In the genomic region with DNA sequence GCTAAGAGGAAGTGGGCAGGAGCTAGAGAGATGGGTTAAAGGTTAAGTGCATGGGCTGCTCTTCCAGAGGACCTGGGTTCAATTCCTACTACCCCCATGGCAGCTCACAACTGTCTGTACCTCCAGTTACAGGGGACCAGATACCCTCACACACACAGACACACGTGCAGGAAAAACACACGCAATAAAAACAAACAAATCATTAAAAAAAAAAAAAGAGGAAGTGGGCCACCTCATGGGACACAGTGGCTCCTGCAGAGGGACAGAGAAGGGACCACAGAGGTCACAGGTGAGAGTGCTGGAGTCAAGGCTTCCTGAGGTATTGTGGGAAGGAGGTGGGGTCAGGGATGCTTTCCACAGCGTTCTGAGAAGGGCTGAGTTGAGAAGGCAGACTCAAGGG, we compare ENCODE assay signal across 28 mouse cellular contexts. TPM values are rescaled to one million over a fixed set of nuclear protein-coding genes. Genes with fewer than 3 reads are reported as not detected.
"Had no signal": no experiment of that assay in that cellular context is flagged by ENCODE, and none has a peak within 500 bp of the region (broad histone marks: within the 10 kb centered on the region; RNA-seq: fewer than 3 reads in every experiment).

No protein-coding gene starts in this region.

- H3K9ac ChIP-seq: kidney, embryonic 15.5 days; liver, embryonic 13.5 days; stomach, embryonic 15.5 days had no signal

- H3K4me3 ChIP-seq: kidney, embryonic 15.5 days; left cerebral cortex, adult 2 months; liver, embryonic 13.5 days; stomach, embryonic 15.5 days had no signal

- H3K4me2 ChIP-seq: kidney, embryonic 15.5 days; liver, embryonic 13.5 days; midbrain, embryonic 11.5 days; stomach, embryonic 15.5 days had no signal

- DNase-seq: kidney, adult 18-20 months; kidney, postnatal 10 days; kidney, postnatal 36 days; layer of hippocampus, postnatal 36 days; liver, embryonic 13.5 days; lung, adult 2 months; midbrain, embryonic 14.5 days; thymus, postnatal 25 days had no signal

- H3K9me3 ChIP-seq: kidney, embryonic 15.5 days; liver, embryonic 13.5 days; stomach, embryonic 15.5 days had no signal

- H3K36me3 ChIP-seq: kidney, embryonic 15.5 days; liver, embryonic 13.5 days; stomach, embryonic 15.5 days had no signal

- H3K4me1 ChIP-seq: liver, embryonic 13.5 days; stomach, embryonic 15.5 days had no signal

- H3K27me3 ChIP-seq: kidney, embryonic 15.5 days; liver, embryonic 13.5 days; stomach, embryonic 15.5 days had no signal

- H3K27ac ChIP-seq: kidney, embryonic 15.5 days; left cerebral cortex, adult 2 months; liver, embryonic 13.5 days; macrophage; stomach, embryonic 15.5 days had no signal

RNA-seq across cellular contexts. Expression of a gene that starts 22.1 kb away (rescaled TPM):
- total RNA-seq: layer of hippocampus, adult 8-10 months; layer of hippocampus, postnatal 10 days; layer of hippocampus, postnatal 36 days; left cerebral cortex, adult 2 months; left cerebral cortex, postnatal 10 days; left cerebral cortex, postnatal 36 days; liver, adult 2 months; megakaryocyte-erythroid progenitor cell, adult 5-6 weeks; midbrain, postnatal 0 days had no signal
- polyA plus RNA-seq: limb, embryonic 11.5 days; liver, adult 2 months; liver, embryonic 13.5 days; liver, embryonic 16.5 days; lung, adult 2 months; lung, embryonic 16.5 days; macrophage; midbrain, embryonic 14.5 days; neural tube, embryonic 11.5 days; neural tube, embryonic 14.5 days; small intestine, adult 2 months; spleen, adult 2 months; stomach, embryonic 15.5 days; thymus, postnatal 0 days had no signal

RNA-seq across cellular contexts. Expression of a gene that starts 52.4 kb away (rescaled TPM):
- total RNA-seq: liver, adult 2 months had no signal
- polyA plus RNA-seq: lung, adult 2 months; neural tube, embryonic 14.5 days; small intestine, adult 2 months; spleen, adult 2 months; thymus, postnatal 0 days had no signal
